Mouse (Mus musculus) MEL (cell line): Measurements from ENCODE around the gene Babam2. TPM values are rescaled to one million over a fixed set of nuclear protein-coding genes. Genes with fewer than 3 reads are reported as not detected.
A peak's percentile ranks its signal among the peaks of the same experiment; 100 is the strongest.

Experiments used
- DNase-seq: peaks from one replicate; pipeline ENCODE4 v3.0.0; 2011; ENCODE audit warnings: low read depth, low spot score
- H3K27ac ChIP-seq: 2 replicates; pipeline ENCODE4 v1.5.1; 2012; ENCODE audit warnings: low read depth, mild to moderate bottlenecking, control low read depth, low read length, moderate library complexity; ENCODE audit not compliant: control insufficient read depth
- H3K27me3 ChIP-seq, 2 experiments: fragments of 150-350 bp in 1 of 2; sonication (generic) in 1 of 2; 2 replicates each; pipeline ENCODE4 v1.6.1; 2012; ENCODE audit warnings: low read length in 2 of 2, mild to moderate bottlenecking in 2 of 2, improper control_type of control experiment in 1 of 2, moderate library complexity in 1 of 2; ENCODE audit not compliant: insufficient read depth in 2 of 2, control insufficient read depth in 1 of 2
- H3K36me3 ChIP-seq, 2 experiments: 2 replicates each; pipeline ENCODE4 v1.6.1; 2012 to 2014; ENCODE audit warnings: low read length in 2 of 2, improper control_type of control experiment in 1 of 2, inconsistent platforms in 1 of 2, mild to moderate bottlenecking in 1 of 2; ENCODE audit not compliant: insufficient read depth in 2 of 2, control insufficient read depth in 1 of 2
- H3K4me1 ChIP-seq, 2 experiments: fragments of 150-350 bp in 1 of 2; sonication (generic) in 1 of 2; 2 replicates each; pipeline ENCODE4 v1.6.1; 2012; ENCODE audit warnings: low read length in 2 of 2, improper control_type of control experiment in 1 of 2, mild to moderate bottlenecking in 1 of 2; ENCODE audit not compliant: insufficient read depth in 2 of 2, control insufficient read depth in 1 of 2
- H3K4me3 ChIP-seq, 2 experiments: fragments of 150-350 bp in 1 of 2; sonication (generic) in 1 of 2; 2 replicates each; pipeline ENCODE4 v1.5.1; 2012; ENCODE audit warnings: low read depth in 2 of 2, low read length in 2 of 2, mild to moderate bottlenecking in 2 of 2, moderate library complexity in 2 of 2, control low read depth in 1 of 2, improper control_type of control experiment in 1 of 2; ENCODE audit not compliant: control insufficient read depth in 1 of 2, insufficient read depth in 1 of 2
- H3K79me2 ChIP-seq: 2 replicates; pipeline ENCODE4 v1.6.1; 2012; ENCODE audit warnings: mild to moderate bottlenecking, low read length, moderate library complexity; ENCODE audit not compliant: control insufficient read depth, poor library complexity, insufficient read depth
- H3K9ac ChIP-seq: 2 replicates; pipeline ENCODE4 v1.6.1; 2012; ENCODE audit warnings: low read depth, mild to moderate bottlenecking, control low read depth, low read length, moderate library complexity; ENCODE audit not compliant: control insufficient read depth, poor library complexity, severe bottlenecking
- H3K9me3 ChIP-seq: fragments of 150-350 bp; sonication (generic); replicated peaks from 2 replicates; pipeline ENCODE4 v1.6.1; 2012; ENCODE audit warnings: mild to moderate bottlenecking, low read length, improper control_type of control experiment, moderate library complexity; ENCODE audit not compliant: insufficient read depth
- BHLHE40 ChIP-seq: IDR thresholded peaks from 2 replicates; pipeline ENCODE4 v1.6.1; 2012; ENCODE audit warnings: low read depth, mild to moderate bottlenecking, inconsistent platforms, low read length, improper control_type of control experiment, borderline replicate concordance
- CTCF ChIP-seq, 3 experiments: IDR thresholded peaks in 2 of 3; conservative IDR thresholded peaks in 1 of 3; 2 replicates each; pipeline ENCODE4 v1.5.1; 2011 to 2012; ENCODE audit warnings: low read length in 3 of 3, low read depth in 2 of 3, mild to moderate bottlenecking in 2 of 3, improper control_type of control experiment in 1 of 3, inconsistent platforms in 1 of 3, mixed read lengths in 1 of 3, moderate library complexity in 1 of 3; ENCODE audit not compliant: control insufficient read depth in 1 of 3, insufficient read depth in 1 of 3, poor library complexity in 1 of 3, severe bottlenecking in 1 of 3
- ELF1 ChIP-seq: IDR thresholded peaks from 2 replicates; pipeline ENCODE4 v1.6.1; 2014; ENCODE audit warnings: low read depth, mild to moderate bottlenecking, inconsistent platforms, low read length, improper control_type of control experiment, moderate library complexity
- EP300 ChIP-seq, 2 experiments: IDR thresholded peaks; 2 replicates each; pipeline ENCODE4 v1.6.1; 2011; ENCODE audit warnings: improper control_type of control experiment in 2 of 2, low read length in 2 of 2, low read depth in 1 of 2, mild to moderate bottlenecking in 1 of 2
- ETS1 ChIP-seq: IDR thresholded peaks from 2 replicates; pipeline ENCODE4 v1.6.1; 2012; ENCODE audit warnings: low read depth, mild to moderate bottlenecking, inconsistent platforms, low read length, improper control_type of control experiment, moderate library complexity
- GABPA ChIP-seq: IDR thresholded peaks from 2 replicates; pipeline ENCODE4 v1.6.1; 2012; ENCODE audit warnings: low read depth, mild to moderate bottlenecking, inconsistent platforms, low read length, improper control_type of control experiment, moderate library complexity
- GATA1 ChIP-seq: IDR thresholded peaks from 2 replicates; pipeline ENCODE4 v1.6.1; 2011; ENCODE audit warnings: low read depth, low read length, improper control_type of control experiment
- HCFC1 ChIP-seq: IDR thresholded peaks from 2 replicates; pipeline ENCODE4 v1.6.1; 2012; ENCODE audit warnings: low read depth, mild to moderate bottlenecking, inconsistent platforms, low read length, improper control_type of control experiment, moderate library complexity
- JUND ChIP-seq: IDR thresholded peaks from 2 replicates; pipeline ENCODE4 v1.6.1; 2011; ENCODE audit warnings: low read depth, mild to moderate bottlenecking, improper control_type of control experiment, low read length
- MAX ChIP-seq: IDR thresholded peaks from 2 replicates; pipeline ENCODE4 v1.6.1; 2011; ENCODE audit warnings: low read length, improper control_type of control experiment
- MAZ ChIP-seq: IDR thresholded peaks from 2 replicates; pipeline ENCODE4 v1.6.1; 2012; ENCODE audit warnings: low read depth, mild to moderate bottlenecking, inconsistent platforms, low read length, improper control_type of control experiment
- MEF2A ChIP-seq: IDR thresholded peaks from 2 replicates; pipeline ENCODE4 v1.6.1; 2014; ENCODE audit warnings: low read depth, mild to moderate bottlenecking, inconsistent platforms, low read length, improper control_type of control experiment; ENCODE audit not compliant: poor library complexity, insufficient replicate concordance, severe bottlenecking; ENCODE audit errors: extremely low read depth
- MXI1 ChIP-seq: IDR thresholded peaks from 2 replicates; pipeline ENCODE4 v1.6.1; 2011; ENCODE audit warnings: mild to moderate bottlenecking, low read depth, low read length, improper control_type of control experiment
- MYB ChIP-seq: IDR thresholded peaks from 2 replicates; pipeline ENCODE4 v1.6.1; 2011; ENCODE audit warnings: mild to moderate bottlenecking, low read depth, low read length, improper control_type of control experiment
- NELFE ChIP-seq: IDR thresholded peaks from 2 replicates; pipeline ENCODE4 v1.6.1; 2011; ENCODE audit warnings: low read depth, low read length, improper control_type of control experiment
- POLR2AphosphoS5 ChIP-seq: IDR thresholded peaks from 2 replicates; pipeline ENCODE4 v1.6.1; 2012; ENCODE audit warnings: low read depth, borderline replicate concordance, mild to moderate bottlenecking, inconsistent platforms, low read length, moderate library complexity, mixed read lengths
- RCOR1 ChIP-seq: IDR thresholded peaks from 2 replicates; pipeline ENCODE4 v1.6.1; 2012; ENCODE audit warnings: low read depth, mild to moderate bottlenecking, inconsistent platforms, low read length, improper control_type of control experiment
- SIN3A ChIP-seq: IDR thresholded peaks from 2 replicates; pipeline ENCODE4 v1.6.1; 2012; ENCODE audit warnings: low read length, improper control_type of control experiment, inconsistent platforms
- TAL1 ChIP-seq: IDR thresholded peaks from 2 replicates; pipeline ENCODE4 v1.6.1; 2012; ENCODE audit warnings: mild to moderate bottlenecking, inconsistent platforms, low read length, moderate library complexity, mixed read lengths
- TBP ChIP-seq: IDR thresholded peaks from 2 replicates; pipeline ENCODE4 v1.8.0; 2011; ENCODE audit warnings: low read depth, low read length, improper control_type of control experiment
- TCF12 ChIP-seq: IDR thresholded peaks from 2 replicates; pipeline ENCODE4 v1.6.1; 2014; ENCODE audit warnings: low read depth, mild to moderate bottlenecking, inconsistent platforms, low read length, improper control_type of control experiment, moderate library complexity
- USF1 ChIP-seq: IDR thresholded peaks from 2 replicates; pipeline ENCODE4 v1.6.1; 2014; ENCODE audit warnings: low read depth, mild to moderate bottlenecking, inconsistent platforms, low read length, improper control_type of control experiment, moderate library complexity
- polyA plus RNA-seq, 2 experiments: library from polyadenylated mRNA; stranded (reverse) in 1 of 2; unstranded in 1 of 2; fragments of >175 nt in 1 of 2; fragments of >200 nt in 1 of 2; gene quantifications; 2 replicates each; pipeline versions ENCODE4 v1.2.1 to v1.2.4; 2012; ENCODE audit warnings: low replicate concordance in 2 of 2, low read depth in 1 of 2; ENCODE audit not compliant: insufficient read length in 2 of 2, insufficient read depth in 1 of 2, missing spikeins in 1 of 2
- total RNA-seq: library from RNA; depleted of rRNA; stranded (reverse); fragments of 300-350 nt; gene quantifications from 2 replicates; pipeline ENCODE4 v1.2.3, GENCODE M21; 2012

Babam2 gene
- total and polyA plus RNA-seq, 3 experiments, result 43.3 to 86.6 TPM; not detected in 1

GRCm38 (mm10) chr5:31765824-31766223, 68.3 kb downstream of the Babam2 start:
- peaks cover 15 to 29% of the 10 kb centered on the region in 2 experiments for H3K4me1 ChIP-seq
- no peak overlapping the region for H3K4me3 ChIP-seq
- no peaks in the 10 kb centered on the region for H3K27me3 ChIP-seq
- peaks cover 0 to 40% of the 10 kb centered on the region in 2 experiments; a peak in 2 of 4 replicates for H3K36me3 ChIP-seq
- no peaks in the 10 kb centered on the region for H3K79me2 ChIP-seq
- no peaks in the 10 kb centered on the region for H3K9me3 ChIP-seq
- no peak overlapping the region for H3K9ac ChIP-seq
- TF ChIP-seq JUND (no peak), HCFC1 (no peak), BHLHE40 (no peak), MAX (no peak), NELFE (no peak), MYB (no peak), MXI1 (no peak), EP300 (IDR thresholded peaks at IDR 0.05; ENCODE audit: low read depth in 1 of 2, low read length in 2 of 2) (no peak; a peak in 1 of 4 replicates), MAZ (no peak), POLR2AphosphoS5 (no peak), GATA1 (no peak), MEF2A (no peak), GABPA (no peak)
- DNase-seq, result no peak
- no peak overlapping the region for H3K27ac ChIP-seq

GRCm38 (mm10) chr5:31766841-31767542, 69.5 kb downstream of the Babam2 start:
- no peaks in the 10 kb centered on the region for H3K27me3 ChIP-seq
- peaks cover 0 to 30% of the 10 kb centered on the region in 2 experiments; a peak in 2 of 4 replicates for H3K36me3 ChIP-seq
- H3K27ac ChIP-seq, result peak overlapping the region; percentile 96
- H3K4me1 ChIP-seq, result peaks cover 10 to 23% of the 10 kb centered on the region in 2 experiments
- peak; percentile 93 for DNase-seq
- peak overlapping the region; percentile 56 for H3K9ac ChIP-seq
- no peaks in the 10 kb centered on the region for H3K79me2 ChIP-seq
- TF ChIP-seq EP300 (IDR thresholded peaks at IDR 0.05; ENCODE audit: low read depth in 1 of 2, low read length in 2 of 2) (peak; percentile 98 to 99), ELF1 (peak; percentile 43; the same call in 1 of the 2 replicates), TAL1 (peak; percentile 96), TCF12 (peak; percentile 99), ETS1 (peak; percentile 94), USF1 (no peak), BHLHE40 (peak; percentile 8; the same call in 1 of the 2 replicates), SIN3A (peak; percentile 74), TBP (peak; percentile 77), GATA1 (peak; percentile 100), RCOR1 (peak; percentile 99), POLR2AphosphoS5 (no peak), CTCF (IDR thresholded peaks at IDR 0.05 in 2 of 3, conservative IDR thresholded peaks at IDR 0.05 in 1 of 3; ENCODE audit: control insufficient read depth in 1 of 3, insufficient read depth in 1 of 3, low read depth in 2 of 3, low read length in 3 of 3, poor library complexity in 1 of 3, severe bottlenecking in 1 of 3) (no peak)
- H3K9me3 ChIP-seq, result no peaks in the 10 kb centered on the region
- peak overlapping the region in 1 of 2 experiments; percentile 17; a peak in 1 of 4 replicates for H3K4me3 ChIP-seq
